Mouse (Mus musculus): ENCODE measurements around the gene Trim46. TPM values are rescaled to one million over a fixed set of nuclear protein-coding genes. Genes with fewer than 3 reads are reported as not detected.
A peak's percentile ranks its signal among the peaks of the same experiment; 100 is the strongest.

Gene Trim46
- total RNA-seq, 1 experiment, result 3.1 TPM

- Histone ChIP-seq H3K4me3 (ENCODE audit: insufficient read depth in 1 of 2, low read depth in 1 of 2, low read length in 2 of 2, poor library complexity in 1 of 2, severe bottlenecking in 1 of 2) (peak within 1 kb of the TSS; percentile 74 to 100), H3K27ac (ENCODE audit: insufficient read depth, low read depth, low read length, poor library complexity, severe bottlenecking) (0 out of 2 replicates have a peak within 1 kb of the TSS, but pooled peaks have one; percentile 4), H3K4me1 (ENCODE audit: control insufficient read depth in 2 of 2, insufficient read depth in 2 of 2, low read length in 2 of 2, poor library complexity in 1 of 2) (peaks cover 5 to 20% of the 10 kb centered on the region in 2 experiments; a peak in 3 of 4 replicates), H3K9me3 (ENCODE audit: control insufficient read depth, insufficient read depth, low read depth, low read length) (no peaks in the 10 kb centered on the region), H3K9ac (ENCODE audit: insufficient read depth, low read depth, low read length, poor library complexity, severe bottlenecking) (peak within 1 kb of the TSS; percentile 81), H3K36me3 (ENCODE audit: control insufficient read depth, insufficient read depth, low read length, poor library complexity, severe bottlenecking) (peaks cover 15% of the 10 kb centered on the region; the same call in 1 of the 2 replicates)
- in situ Hi-C loops (cut with MboI; ENCODE audit: low sequenced_read_pairs in 2 of 2, unreplicated experiment in 2 of 2), result no loop called here
- DNase-seq (ENCODE audit: low read depth, low spot score), result no peak
- no peak for TF ChIP-seq HCFC1 (IDR thresholded peaks at IDR 0.05; ENCODE audit: borderline replicate concordance, insufficient read depth, low read length)
- TF ChIP-seq ZC3H11A (IDR thresholded peaks at IDR 0.05; ENCODE audit: borderline replicate concordance, low read depth, low read length), result no peak
- no peak for TF ChIP-seq ZNF384 (IDR thresholded peaks at IDR 0.05; ENCODE audit: low read depth, low read length)
- TF ChIP-seq MAFK (IDR thresholded peaks at IDR 0.05; ENCODE audit: insufficient read depth, low read depth, low read length), result no peak
- TF ChIP-seq CHD2 (IDR thresholded peaks at IDR 0.05; ENCODE audit: low read depth, low read length), result no peak
These were observed 379 bp downstream of the Trim46 start, which contains the start of gene Krtcap2 for GRCm38 (mm10) chr3:89245688-89246171. Gene Krtcap2 (plus strand): TSS chr3:89245966.

- Histone ChIP-seq H3K9me3 (ENCODE audit: control insufficient read depth, insufficient read depth, low read depth, low read length) (no peaks in the 10 kb centered on the region), H3K36me3 (ENCODE audit: control insufficient read depth, insufficient read depth, low read length, poor library complexity, severe bottlenecking) (peaks cover 15% of the 10 kb centered on the region; the same call in 1 of the 2 replicates), H3K4me3 (ENCODE audit: insufficient read depth in 1 of 2, low read depth in 1 of 2, low read length in 2 of 2, poor library complexity in 1 of 2, severe bottlenecking in 1 of 2) (peak overlapping the region; percentile 63 to 65), H3K27ac (ENCODE audit: insufficient read depth, low read depth, low read length, poor library complexity, severe bottlenecking) (no peak overlapping the region), H3K9ac (ENCODE audit: insufficient read depth, low read depth, low read length, poor library complexity, severe bottlenecking) (peak overlapping the region; percentile 49; the same call in 1 of the 2 replicates), H3K4me1 (ENCODE audit: control insufficient read depth in 2 of 2, insufficient read depth in 2 of 2, low read length in 2 of 2, poor library complexity in 1 of 2) (peaks cover 3 to 17% of the 10 kb centered on the region in 2 experiments; a peak in 3 of 4 replicates)
- DNase-seq (ENCODE audit: low read depth, low spot score), result no peak
- in situ Hi-C loops (cut with MboI; ENCODE audit: low sequenced_read_pairs in 2 of 2, unreplicated experiment in 2 of 2), result no loop called here
- no peak for TF ChIP-seq CHD2 (IDR thresholded peaks at IDR 0.05; ENCODE audit: low read depth, low read length)
- TF ChIP-seq ZNF384 (IDR thresholded peaks at IDR 0.05; ENCODE audit: low read depth, low read length), result no peak
- TF ChIP-seq MAFK (IDR thresholded peaks at IDR 0.05; ENCODE audit: insufficient read depth, low read depth, low read length), result no peak
- no peak for TF ChIP-seq HCFC1 (IDR thresholded peaks at IDR 0.05; ENCODE audit: borderline replicate concordance, insufficient read depth, low read length)
- no peak for TF ChIP-seq ZC3H11A (IDR thresholded peaks at IDR 0.05; ENCODE audit: borderline replicate concordance, low read depth, low read length)
These were observed 974 bp downstream of the Trim46 start for GRCm38 (mm10) chr3:89244982-89245687.

- peaks cover 3 to 17% of the 10 kb centered on the region in 2 experiments; a peak in 3 of 4 replicates for H3K4me1 ChIP-seq (ENCODE audit: control insufficient read depth in 2 of 2, insufficient read depth in 2 of 2, low read length in 2 of 2, poor library complexity in 1 of 2)
- no peaks in the 10 kb centered on the region for H3K9me3 ChIP-seq (ENCODE audit: control insufficient read depth, insufficient read depth, low read depth, low read length)
These were observed 1.7 kb downstream of the Trim46 start for GRCm38 (mm10) chr3:89244158-89244981.

GRCm38 (mm10) chr3:89243609-89244008, 2.5 kb downstream of the Trim46 start:
- H3K4me3 ChIP-seq (ENCODE audit: insufficient read depth in 1 of 2, low read depth in 1 of 2, low read length in 2 of 2, poor library complexity in 1 of 2, severe bottlenecking in 1 of 2), result peak overlapping the region in 1 of 2 experiments; percentile 35; a peak in 2 of 4 replicates
- H3K27ac ChIP-seq (ENCODE audit: insufficient read depth, low read depth, low read length, poor library complexity, severe bottlenecking), result no peak overlapping the region
- peaks cover 3 to 17% of the 10 kb centered on the region in 2 experiments; a peak in 3 of 4 replicates for H3K4me1 ChIP-seq (ENCODE audit: control insufficient read depth in 2 of 2, insufficient read depth in 2 of 2, low read length in 2 of 2, poor library complexity in 1 of 2)
- H3K36me3 ChIP-seq (ENCODE audit: control insufficient read depth, insufficient read depth, low read length, poor library complexity, severe bottlenecking), result peaks cover 6% of the 10 kb centered on the region; the same call in 1 of the 2 replicates
- in situ Hi-C loops (cut with MboI; ENCODE audit: low sequenced_read_pairs in 2 of 2, unreplicated experiment in 2 of 2), result no loop called here
- H3K9ac ChIP-seq (ENCODE audit: insufficient read depth, low read depth, low read length, poor library complexity, severe bottlenecking), result peak overlapping the region; percentile 54
- H3K9me3 ChIP-seq (ENCODE audit: control insufficient read depth, insufficient read depth, low read depth, low read length), result no peaks in the 10 kb centered on the region
- TF ChIP-seq ZC3H11A (IDR thresholded peaks at IDR 0.05; ENCODE audit: borderline replicate concordance, low read depth, low read length) (no peak), HCFC1 (IDR thresholded peaks at IDR 0.05; ENCODE audit: borderline replicate concordance, insufficient read depth, low read length) (no peak), MAFK (IDR thresholded peaks at IDR 0.05; ENCODE audit: insufficient read depth, low read depth, low read length) (no peak), CHD2 (IDR thresholded peaks at IDR 0.05; ENCODE audit: low read depth, low read length) (no peak), ZNF384 (IDR thresholded peaks at IDR 0.05; ENCODE audit: low read depth, low read length) (no peak)
- DNase-seq (ENCODE audit: low read depth, low spot score), result no peak

More at GRCm38 (mm10) chr3:89244158-89244981, 1.7 kb downstream of the Trim46 start:
- Histone ChIP-seq H3K36me3 (ENCODE audit: control insufficient read depth, insufficient read depth, low read length, poor library complexity, severe bottlenecking) (peaks cover 10% of the 10 kb centered on the region; the same call in 1 of the 2 replicates), H3K9ac (ENCODE audit: insufficient read depth, low read depth, low read length, poor library complexity, severe bottlenecking) (peak overlapping the region; percentile 17; the same call in 1 of the 2 replicates), H3K27ac (ENCODE audit: insufficient read depth, low read depth, low read length, poor library complexity, severe bottlenecking) (no peak overlapping the region), H3K4me3 (ENCODE audit: insufficient read depth in 1 of 2, low read depth in 1 of 2, low read length in 2 of 2, poor library complexity in 1 of 2, severe bottlenecking in 1 of 2) (peak overlapping the region; percentile 62 to 63)
- in situ Hi-C loops (cut with MboI; ENCODE audit: low sequenced_read_pairs in 2 of 2, unreplicated experiment in 2 of 2), result no loop called here
- no peak for DNase-seq (ENCODE audit: low read depth, low spot score)
- TF ChIP-seq CHD2 (IDR thresholded peaks at IDR 0.05; ENCODE audit: low read depth, low read length), result no peak
- TF ChIP-seq ZC3H11A (IDR thresholded peaks at IDR 0.05; ENCODE audit: borderline replicate concordance, low read depth, low read length), result no peak
- no peak for TF ChIP-seq ZNF384 (IDR thresholded peaks at IDR 0.05; ENCODE audit: low read depth, low read length)
- no peak for TF ChIP-seq MAFK (IDR thresholded peaks at IDR 0.05; ENCODE audit: insufficient read depth, low read depth, low read length)
- TF ChIP-seq HCFC1 (IDR thresholded peaks at IDR 0.05; ENCODE audit: borderline replicate concordance, insufficient read depth, low read length), result no peak

Data from ES-E14 (cell line).